Mouse (Mus musculus) embryonic facial prominence, embryonic 11.5 days (tissue): ENCODE measurements around the gene 1700080O16Rik. TPM values are rescaled to one million over a fixed set of nuclear protein-coding genes. Genes with fewer than 3 reads are reported as not detected.

Source experiments
- ATAC-seq: fragments of 200-750 bp; cut with Nextera tagmentation; replicated peaks from 2 replicates; pipeline ENCODE4 v1.8.0; 2017; ENCODE audit warnings: low read depth; ENCODE audit not compliant: insufficient number of reproducible peaks, low FRiP score, low TSS enrichment
- DNase-seq: peaks from one replicate; pipeline ENCODE4 v3.0.0-alpha.2; 2015; ENCODE audit warnings: low spot score
- H3K27ac ChIP-seq: fragments of 300-500 bp; sonication (generic); replicated peaks from 2 replicates; pipeline ENCODE4 v1.5.1; 2014; ENCODE audit warnings: mild to moderate bottlenecking, low read depth, low read length, control low read depth
- H3K27me3 ChIP-seq: fragments of 300-500 bp; sonication (generic); 2 replicates; pipeline ENCODE4 v1.6.1; 2014; ENCODE audit warnings: mild to moderate bottlenecking, low read length, moderate library complexity, mixed read lengths; ENCODE audit not compliant: control insufficient read depth, insufficient read depth
- H3K36me3 ChIP-seq: fragments of 300-500 bp; sonication (generic); replicated peaks from 2 replicates; pipeline ENCODE4 v1.6.1; 2014; ENCODE audit warnings: low read depth, mild to moderate bottlenecking, low read length, moderate library complexity, mixed read lengths; ENCODE audit not compliant: control insufficient read depth, insufficient read depth
- H3K4me1 ChIP-seq: fragments of 300-500 bp; sonication (generic); 2 replicates; pipeline ENCODE4 v1.6.1; 2014; ENCODE audit warnings: low read length, mixed read lengths; ENCODE audit not compliant: control insufficient read depth, insufficient read depth
- H3K4me2 ChIP-seq: fragments of 300-500 bp; sonication (generic); 2 replicates; pipeline ENCODE4 v1.6.1; 2014; ENCODE audit warnings: low read depth, mild to moderate bottlenecking, control low read depth, low read length, moderate library complexity
- H3K4me3 ChIP-seq: fragments of 300-500 bp; sonication (generic); 2 replicates; pipeline ENCODE4 v1.5.1; 2014; ENCODE audit warnings: low read depth, low read length, control low read depth
- H3K9ac ChIP-seq: fragments of 300-500 bp; sonication (generic); replicated peaks from 2 replicates; pipeline ENCODE4 v1.6.1; 2014; ENCODE audit warnings: mild to moderate bottlenecking, control low read depth, low read length
- H3K9me3 ChIP-seq: fragments of 300-500 bp; sonication (generic); replicated peaks from 2 replicates; pipeline ENCODE4 v1.6.1; 2016; ENCODE audit warnings: mild to moderate bottlenecking, low read length, inconsistent platforms, mixed read lengths; ENCODE audit not compliant: control insufficient read depth
- WGBS: fragments of 180-500 bp; shearing (Covaris S2); extraction: QIAGEN DNeasy Blood & Tissue Kit; methylation state at CpG from one replicate; pipeline ENCODE4 v1.1.7; 2014; 5-methylcytosine and 5-hydroxymethylcytosine counted together
- polyA plus RNA-seq: library from polyadenylated mRNA; unstranded; fragments of >200 nt; fragmentation: Nextera tagmentation; extraction: Ambion mirVana; gene quantifications from 2 replicates; pipeline ENCODE4 v1.2.1, GENCODE M21; 2014

1700080O16Rik gene
- not detected in 2 replicates for polyA plus RNA-seq

GRCm38 (mm10) chrX:51972672-51973071, at the start of gene 1700080O16Rik:
1700080O16Rik (minus strand) TSS chrX:51972772.
- no peaks in the 10 kb centered on the region for H3K4me1 ChIP-seq
- H3K4me2 ChIP-seq, result no peak within 1 kb of the TSS
- ATAC-seq, result no peak
- no peak within 1 kb of the TSS for H3K9ac ChIP-seq
- no peaks in the 10 kb centered on the region for H3K27me3 ChIP-seq
- H3K9me3 ChIP-seq, result no peaks in the 10 kb centered on the region
- no peak within 1 kb of the TSS for H3K4me3 ChIP-seq
- no peak within 1 kb of the TSS for H3K27ac ChIP-seq
- no peaks in the 10 kb centered on the region for H3K36me3 ChIP-seq
- DNase-seq, result no peak
- WGBS, result 94% methylated on average over 12 of the region's 12 CpGs

GRCm38 (mm10) chrX:52017660-52018059, 45.1 kb upstream of the 1700080O16Rik start:
- Histone ChIP-seq H3K27ac (no peak overlapping the region), H3K4me2 (no peak overlapping the region), H3K36me3 (no peaks in the 10 kb centered on the region), H3K27me3 (no peaks in the 10 kb centered on the region), H3K9me3 (no peaks in the 10 kb centered on the region), H3K4me1 (no peaks in the 10 kb centered on the region), H3K9ac (no peak overlapping the region), H3K4me3 (no peak overlapping the region)
- DNase-seq, result peak; percentile 18
- ATAC-seq, result no peak
- 47% methylated on average over 9 of the region's 9 CpGs for WGBS

- Histone ChIP-seq H3K9me3 (no peaks in the 10 kb centered on the region), H3K27me3 (no peaks in the 10 kb centered on the region), H3K4me2 (no peak overlapping the region), H3K4me3 (no peak overlapping the region), H3K27ac (no peak overlapping the region), H3K4me1 (no peaks in the 10 kb centered on the region), H3K36me3 (no peaks in the 10 kb centered on the region), H3K9ac (no peak overlapping the region)
- WGBS, result 69% methylated on average over 5 of the region's 5 CpGs
- DNase-seq (no peak), ATAC-seq (no peak)
These were observed 27.5 kb upstream of the 1700080O16Rik start for GRCm38 (mm10) chrX:52000072-52000471.

GRCm38 (mm10) chrX:51999426-51999825, 26.9 kb upstream of the 1700080O16Rik start:
- no peak overlapping the region for H3K9ac ChIP-seq
- no peaks in the 10 kb centered on the region for H3K4me1 ChIP-seq
- no peaks in the 10 kb centered on the region for H3K27me3 ChIP-seq
- no peak overlapping the region for H3K4me2 ChIP-seq
- DNase-seq (no peak), ATAC-seq (no peak)
- H3K4me3 ChIP-seq, result no peak overlapping the region
- H3K36me3 ChIP-seq, result no peaks in the 10 kb centered on the region
- no peak overlapping the region for H3K27ac ChIP-seq
- WGBS, result 68% methylated on average over 4 of the region's 4 CpGs
- H3K9me3 ChIP-seq, result no peaks in the 10 kb centered on the region

GRCm38 (mm10) chrX:51976361-51976760, 3.8 kb upstream of the 1700080O16Rik start:
- WGBS, result 82% methylated on average over 4 of the region's 4 CpGs
- no peaks in the 10 kb centered on the region for H3K9me3 ChIP-seq
- no peaks in the 10 kb centered on the region for H3K4me1 ChIP-seq
- no peaks in the 10 kb centered on the region for H3K36me3 ChIP-seq
- no peaks in the 10 kb centered on the region for H3K27me3 ChIP-seq
- no peak for ATAC-seq
- no peak for DNase-seq
- H3K9ac ChIP-seq, result no peak overlapping the region
- no peak overlapping the region for H3K4me2 ChIP-seq
- H3K27ac ChIP-seq, result no peak overlapping the region
- no peak overlapping the region for H3K4me3 ChIP-seq

- Histone ChIP-seq H3K4me2 (no peak overlapping the region), H3K9me3 (no peaks in the 10 kb centered on the region), H3K4me3 (no peak overlapping the region), H3K27me3 (no peaks in the 10 kb centered on the region), H3K27ac (no peak overlapping the region), H3K9ac (no peak overlapping the region), H3K4me1 (no peaks in the 10 kb centered on the region), H3K36me3 (no peaks in the 10 kb centered on the region)
- DNase-seq (no peak), ATAC-seq (no peak)
These were observed 2.0 kb upstream of the 1700080O16Rik start for GRCm38 (mm10) chrX:51974618-51975017.

- no peak overlapping the region for H3K4me2 ChIP-seq
- ATAC-seq, result no peak
- no peaks in the 10 kb centered on the region for H3K27me3 ChIP-seq
- no peaks in the 10 kb centered on the region for H3K36me3 ChIP-seq
- H3K9ac ChIP-seq, result no peak overlapping the region
- no peak overlapping the region for H3K4me3 ChIP-seq
- H3K9me3 ChIP-seq, result no peaks in the 10 kb centered on the region
- no peaks in the 10 kb centered on the region for H3K4me1 ChIP-seq
- no peak overlapping the region for H3K27ac ChIP-seq
- 89% methylated on average over 3 of the region's 3 CpGs for WGBS
- DNase-seq, result no peak
These were observed 24.5 kb downstream of the 1700080O16Rik start for GRCm38 (mm10) chrX:51948071-51948470.

GRCm38 (mm10) chrX:51938076-51938475, 34.5 kb downstream of the 1700080O16Rik start:
- DNase-seq (no peak), ATAC-seq (no peak)
- H3K4me1 ChIP-seq, result no peaks in the 10 kb centered on the region
- H3K36me3 ChIP-seq, result no peaks in the 10 kb centered on the region
- no peak overlapping the region for H3K27ac ChIP-seq
- H3K9ac ChIP-seq, result no peak overlapping the region
- WGBS, result 61% methylated on average over 5 of the region's 5 CpGs
- no peak overlapping the region for H3K4me3 ChIP-seq
- H3K4me2 ChIP-seq, result no peak overlapping the region
- no peaks in the 10 kb centered on the region for H3K27me3 ChIP-seq
- no peaks in the 10 kb centered on the region for H3K9me3 ChIP-seq
